Mouse (Mus musculus) G1E (cell line): ENCODE measurements around the gene Pam16.

ENCODE experiments used
- CTCF ChIP-seq: IDR thresholded peaks from 2 replicates; pipeline ENCODE4 v1.5.1; 2012; ENCODE audit warnings: low read depth, low read length, inconsistent platforms, mixed read lengths
- GATA1 ChIP-seq: IDR thresholded peaks from 2 replicates; pipeline ENCODE4 v1.6.1; 2012; ENCODE audit warnings: borderline replicate concordance, low read length, inconsistent platforms, mixed read lengths
- GATA2 ChIP-seq: IDR thresholded peaks from 2 replicates; pipeline ENCODE4 v1.6.1; 2012; ENCODE audit warnings: low read depth, low read length, inconsistent platforms, borderline replicate concordance

DNA sequence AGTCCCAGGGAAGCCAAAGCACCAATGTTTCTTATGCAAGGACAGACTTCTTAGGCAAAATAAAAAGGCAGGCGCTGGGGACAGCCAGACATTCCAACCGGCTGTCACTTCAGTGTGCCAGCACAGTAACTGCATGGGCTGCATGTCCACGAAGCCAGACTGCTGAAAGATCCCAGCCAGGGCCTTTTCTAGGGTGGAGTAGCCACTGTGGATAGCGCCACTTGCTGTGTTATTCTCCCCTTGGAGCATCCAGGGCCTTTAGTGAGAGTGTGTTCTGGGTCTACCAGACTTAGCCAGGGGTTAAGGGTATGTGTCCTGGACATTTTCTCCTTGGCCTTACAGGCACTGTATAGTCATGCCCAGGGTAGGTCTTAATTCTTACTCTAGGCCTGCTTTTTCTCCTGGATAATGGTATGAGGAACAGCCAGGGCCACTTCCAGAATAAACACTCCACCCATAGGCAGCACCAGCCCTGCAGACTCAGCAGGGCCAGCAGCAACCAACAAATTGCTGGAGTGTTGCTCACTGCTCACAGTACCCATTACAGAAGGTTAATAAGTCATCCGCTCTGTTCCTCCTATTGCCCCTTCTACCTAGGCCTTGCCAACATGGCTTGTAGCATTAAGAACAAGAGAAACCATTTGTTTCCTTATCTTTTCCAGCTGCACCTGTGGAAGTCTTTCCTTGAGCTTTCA is 37.1 kb downstream of the Pam16 start:
- TF ChIP-seq CTCF: no peak
- no peak for TF ChIP-seq GATA1
- TF ChIP-seq GATA2: no peak
